Mouse (Mus musculus): Measurements from ENCODE around the gene Sept10. TPM values are rescaled to one million over a fixed set of nuclear protein-coding genes. Genes with fewer than 3 reads are reported as not detected.

Sept10 gene
- total and polyA plus RNA-seq, 3 experiments: not detected

GRCm38 (mm10) chr10:59223890-59224289 lies 2.2 kb upstream of the Sept10 start:
- H3K4me3 ChIP-seq (ENCODE audit: control insufficient read depth in 1 of 2, insufficient read depth in 1 of 2, low read depth in 2 of 2, low read length in 2 of 2): no peak overlapping the region
- H3K27ac ChIP-seq (ENCODE audit: control insufficient read depth, low read depth, low read length): no peak overlapping the region
- no peaks in the 10 kb centered on the region for H3K36me3 ChIP-seq (ENCODE audit: control insufficient read depth in 1 of 2, insufficient read depth in 2 of 2, low read length in 2 of 2)
- H3K27me3 ChIP-seq (ENCODE audit: control insufficient read depth in 1 of 2, insufficient read depth in 2 of 2, low read length in 2 of 2): peaks cover 3% of the 10 kb centered on the region in 2 experiments; a peak in 2 of 4 replicates
- H3K79me2 ChIP-seq (ENCODE audit: control insufficient read depth, insufficient read depth, low read length, poor library complexity): no peaks in the 10 kb centered on the region
- DNase-seq (ENCODE audit: low read depth, low spot score): no peak
- no peak for TF ChIP-seq UBTF (IDR thresholded peaks at IDR 0.05; ENCODE audit: borderline replicate concordance, insufficient read depth, low read depth, low read length)
- no peaks in the 10 kb centered on the region for H3K9me3 ChIP-seq (replicated peaks; ENCODE audit: insufficient read depth, low read length)
- H3K9ac ChIP-seq (ENCODE audit: control insufficient read depth, low read depth, low read length, poor library complexity, severe bottlenecking): no peak overlapping the region
- H3K4me1 ChIP-seq (ENCODE audit: control insufficient read depth in 1 of 2, insufficient read depth in 2 of 2, low read length in 2 of 2): no peaks in the 10 kb centered on the region

- Histone ChIP-seq H3K27me3 (ENCODE audit: control insufficient read depth in 1 of 2, insufficient read depth in 2 of 2, low read length in 2 of 2) (peaks cover 3% of the 10 kb centered on the region in 2 experiments; a peak in 2 of 4 replicates), H3K9me3 (replicated peaks; ENCODE audit: insufficient read depth, low read length) (no peaks in the 10 kb centered on the region), H3K36me3 (ENCODE audit: control insufficient read depth in 1 of 2, insufficient read depth in 2 of 2, low read length in 2 of 2) (no peaks in the 10 kb centered on the region), H3K4me3 (ENCODE audit: control insufficient read depth in 1 of 2, insufficient read depth in 1 of 2, low read depth in 2 of 2, low read length in 2 of 2) (no peak overlapping the region), H3K9ac (ENCODE audit: control insufficient read depth, low read depth, low read length, poor library complexity, severe bottlenecking) (no peak overlapping the region), H3K27ac (ENCODE audit: control insufficient read depth, low read depth, low read length) (no peak overlapping the region), H3K79me2 (ENCODE audit: control insufficient read depth, insufficient read depth, low read length, poor library complexity) (no peaks in the 10 kb centered on the region), H3K4me1 (ENCODE audit: control insufficient read depth in 1 of 2, insufficient read depth in 2 of 2, low read length in 2 of 2) (no peaks in the 10 kb centered on the region)
- DNase-seq (ENCODE audit: low read depth, low spot score): no peak
- TF ChIP-seq POLR2AphosphoS5 (IDR thresholded peaks at IDR 0.05; ENCODE audit: borderline replicate concordance, low read depth, low read length) (no peak), TBP (IDR thresholded peaks at IDR 0.05; ENCODE audit: low read depth, low read length) (no peak), GABPA (IDR thresholded peaks at IDR 0.05; ENCODE audit: low read depth, low read length) (no peak)
These were observed 1.7 kb upstream of the Sept10 start for GRCm38 (mm10) chr10:59223301-59223700.

DNA sequence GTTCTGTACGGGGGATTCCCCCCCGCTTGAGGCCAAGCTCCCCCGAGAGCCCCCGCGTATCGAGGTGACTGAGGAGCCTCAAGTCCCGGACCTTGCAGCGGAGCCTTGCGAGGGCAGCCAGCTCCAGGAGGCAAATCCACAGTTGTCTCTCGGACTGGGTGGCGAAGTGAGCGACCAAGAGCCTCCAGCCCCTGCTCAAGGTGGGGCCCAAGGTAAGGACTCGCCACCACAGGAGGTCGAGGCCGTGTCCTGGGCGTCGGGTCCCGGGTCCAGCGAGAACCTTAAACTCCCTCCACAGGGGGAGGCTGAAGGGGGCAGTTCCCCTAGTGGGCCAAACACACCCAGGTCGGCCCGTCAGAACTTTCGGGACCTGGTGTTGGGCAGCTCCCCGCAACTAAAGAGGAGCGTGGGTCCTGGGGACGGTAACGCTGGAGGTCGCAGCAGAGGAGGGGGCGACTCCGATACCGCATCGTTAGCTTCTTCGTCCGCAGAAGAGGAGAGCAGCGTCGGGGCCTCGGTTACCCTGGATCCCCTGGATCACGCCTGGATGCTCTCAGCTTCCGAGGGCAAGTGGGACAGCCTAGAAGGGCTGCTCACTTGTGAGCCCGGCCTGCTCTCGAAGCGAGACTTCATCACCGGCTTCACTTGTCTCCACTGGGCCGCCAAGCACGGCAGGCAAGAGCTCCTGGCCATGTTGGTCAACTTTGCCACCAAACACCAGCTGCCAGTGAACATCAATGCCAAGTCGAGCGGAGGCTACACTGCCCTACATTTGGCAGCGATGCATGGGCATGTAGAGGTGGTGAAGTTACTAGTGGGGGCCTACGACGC lies 839 bp upstream of the Sept10 start:
- no peak for DNase-seq (ENCODE audit: low read depth, low spot score)
- Histone ChIP-seq H3K4me3 (ENCODE audit: control insufficient read depth in 1 of 2, insufficient read depth in 1 of 2, low read depth in 2 of 2, low read length in 2 of 2) (no peak overlapping the region), H3K36me3 (ENCODE audit: control insufficient read depth in 1 of 2, insufficient read depth in 2 of 2, low read length in 2 of 2) (no peaks in the 10 kb centered on the region), H3K27ac (ENCODE audit: control insufficient read depth, low read depth, low read length) (no peak overlapping the region), H3K4me1 (ENCODE audit: control insufficient read depth in 1 of 2, insufficient read depth in 2 of 2, low read length in 2 of 2) (no peaks in the 10 kb centered on the region), H3K27me3 (ENCODE audit: control insufficient read depth in 1 of 2, insufficient read depth in 2 of 2, low read length in 2 of 2) (peaks cover 3% of the 10 kb centered on the region in 2 experiments; a peak in 2 of 4 replicates), H3K9ac (ENCODE audit: control insufficient read depth, low read depth, low read length, poor library complexity, severe bottlenecking) (no peak overlapping the region), H3K9me3 (replicated peaks; ENCODE audit: insufficient read depth, low read length) (no peaks in the 10 kb centered on the region), H3K79me2 (ENCODE audit: control insufficient read depth, insufficient read depth, low read length, poor library complexity) (no peaks in the 10 kb centered on the region)
- TF ChIP-seq GATA1 (IDR thresholded peaks at IDR 0.05; ENCODE audit: low read depth, low read length): no peak

DNA sequence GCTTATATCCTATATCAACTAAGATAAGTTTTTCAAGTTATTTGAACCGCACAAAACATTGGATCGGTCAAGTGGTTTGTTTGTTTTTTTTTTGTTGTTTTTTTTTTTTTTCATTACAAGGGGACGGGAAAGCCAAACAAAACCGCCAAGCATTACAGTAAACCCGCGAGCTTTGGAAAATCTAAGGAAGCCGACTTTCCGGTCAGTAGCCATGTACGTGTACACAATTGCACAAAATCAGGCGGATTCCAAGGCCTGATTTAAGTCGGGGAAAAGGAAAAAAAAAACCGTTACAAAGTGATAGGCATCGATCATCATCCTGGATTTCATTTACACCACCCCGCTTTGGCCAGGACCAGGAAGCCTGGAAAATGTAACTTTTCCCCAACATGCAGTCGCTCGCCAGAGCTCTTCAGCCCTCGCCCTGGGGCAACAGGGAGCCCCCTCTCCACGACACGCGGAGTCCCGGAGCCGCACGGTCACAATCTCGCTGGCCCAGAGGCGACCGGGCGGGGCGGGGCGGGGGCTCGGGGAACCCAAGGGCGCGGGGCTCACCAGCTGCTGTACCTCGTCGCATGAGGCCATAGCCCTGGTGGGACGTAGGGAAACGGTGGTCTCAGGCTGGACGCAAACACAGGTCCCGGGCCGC lies 699 bp downstream of the Sept10 start:
- Histone ChIP-seq H3K9ac (ENCODE audit: control insufficient read depth, low read depth, low read length, poor library complexity, severe bottlenecking) (no peak overlapping the region), H3K36me3 (ENCODE audit: control insufficient read depth in 1 of 2, insufficient read depth in 2 of 2, low read length in 2 of 2) (no peaks in the 10 kb centered on the region), H3K27me3 (ENCODE audit: control insufficient read depth in 1 of 2, insufficient read depth in 2 of 2, low read length in 2 of 2) (peaks cover 2 to 3% of the 10 kb centered on the region in 2 experiments; a peak in 1 of 4 replicates), H3K4me3 (ENCODE audit: control insufficient read depth in 1 of 2, insufficient read depth in 1 of 2, low read depth in 2 of 2, low read length in 2 of 2) (no peak overlapping the region), H3K4me1 (ENCODE audit: control insufficient read depth in 1 of 2, insufficient read depth in 2 of 2, low read length in 2 of 2) (no peaks in the 10 kb centered on the region), H3K79me2 (ENCODE audit: control insufficient read depth, insufficient read depth, low read length, poor library complexity) (no peaks in the 10 kb centered on the region), H3K9me3 (replicated peaks; ENCODE audit: insufficient read depth, low read length) (no peaks in the 10 kb centered on the region), H3K27ac (ENCODE audit: control insufficient read depth, low read depth, low read length) (no peak overlapping the region)
- no peak for DNase-seq (ENCODE audit: low read depth, low spot score)
- no peak for TF ChIP-seq ETS1 (IDR thresholded peaks at IDR 0.05; ENCODE audit: low read depth, low read length)
- TF ChIP-seq MYC (IDR thresholded peaks at IDR 0.05; ENCODE audit: low read depth, low read length): no peak
- no peak for TF ChIP-seq HCFC1 (IDR thresholded peaks at IDR 0.05; ENCODE audit: low read depth, low read length)
- no peak for TF ChIP-seq JUND (IDR thresholded peaks at IDR 0.05; ENCODE audit: low read depth, low read length)
- TF ChIP-seq MAFK (IDR thresholded peaks at IDR 0.05; ENCODE audit: borderline replicate concordance, low read depth, low read length): no peak
